Mouse (Mus musculus) myocyte (in vitro differentiated cells): ENCODE measurements around the gene Slc23a2. TPM values are rescaled to one million over a fixed set of nuclear protein-coding genes. Genes with fewer than 3 reads are reported as not detected.

ENCODE experiments used
- H3K27me3 ChIP-seq: one replicate; pipeline ENCODE4 v1.6.1; 2011; ENCODE audit not compliant: control insufficient read depth, insufficient read depth, insufficient read length
- H3K36me3 ChIP-seq: one replicate; pipeline ENCODE4 v1.6.1; 2011; ENCODE audit not compliant: control insufficient read depth, insufficient read depth
- H3K4me2 ChIP-seq: one replicate; pipeline ENCODE4 v1.6.1; 2011; ENCODE audit warnings: low read depth, control low read depth
- H3K4me3 ChIP-seq: one replicate; pipeline ENCODE4 v1.5.1; 2011; ENCODE audit warnings: mild to moderate bottlenecking, control low read depth, moderate library complexity
- H3K79me2 ChIP-seq: one replicate; pipeline ENCODE4 v1.6.1; 2011; ENCODE audit not compliant: control insufficient read depth, insufficient read depth
- H3ac ChIP-seq: one replicate; pipeline ENCODE4 v1.6.1; 2011; ENCODE audit not compliant: control insufficient read depth, insufficient read length
- CEBPB ChIP-seq: IDR thresholded peaks from 2 replicates; pipeline ENCODE4 v1.6.1; 2011; ENCODE audit warnings: mild to moderate bottlenecking, moderate library complexity; ENCODE audit not compliant: poor library complexity, insufficient read depth, severe bottlenecking
- E2F4 ChIP-seq: IDR thresholded peaks from one replicate; pipeline ENCODE4 v1.6.1; 2011; ENCODE audit warnings: mild to moderate bottlenecking, control low read depth, moderate library complexity; ENCODE audit not compliant: insufficient read depth
- MAX ChIP-seq: IDR thresholded peaks from one replicate; pipeline ENCODE4 v1.6.1; 2011; ENCODE audit warnings: low read depth, mild to moderate bottlenecking, control low read depth
- MYOD1 ChIP-seq, 3 experiments: IDR thresholded peaks; one replicate each; pipeline ENCODE4 v1.6.1; 2011; ENCODE audit warnings: control low read depth in 2 of 3, low read depth in 2 of 3, mild to moderate bottlenecking in 2 of 3, moderate library complexity in 1 of 3; ENCODE audit not compliant: insufficient read length in 2 of 3, control insufficient read depth in 1 of 3
- MYOG ChIP-seq, 3 experiments: IDR thresholded peaks; one replicate each; pipeline ENCODE4 v1.6.1; 2011; ENCODE audit warnings: control low read depth in 2 of 3, low read depth in 2 of 3, mild to moderate bottlenecking in 2 of 3; ENCODE audit not compliant: insufficient read length in 2 of 3, control insufficient read depth in 1 of 3, insufficient read depth in 1 of 3
- POLR2A ChIP-seq: IDR thresholded peaks from one replicate; pipeline ENCODE4 v1.6.1; 2011; ENCODE audit warnings: low read depth, mild to moderate bottlenecking, control low read depth, moderate library complexity; ENCODE audit not compliant: insufficient read length
- POLR2AphosphoS2 ChIP-seq: IDR thresholded peaks from one replicate; pipeline ENCODE4 v1.6.1; 2011; ENCODE audit warnings: low read depth, control low read depth; ENCODE audit not compliant: insufficient read length
- REST ChIP-seq: IDR thresholded peaks from one replicate; pipeline ENCODE4 v1.6.1; 2011; ENCODE audit warnings: mild to moderate bottlenecking, control low read depth, moderate library complexity; ENCODE audit not compliant: insufficient read depth, insufficient read length
- SRF ChIP-seq: IDR thresholded peaks from one replicate; pipeline ENCODE4 v1.6.1; 2011; ENCODE audit warnings: low read depth; ENCODE audit not compliant: control insufficient read depth, insufficient read length
- TCF12 ChIP-seq: IDR thresholded peaks from one replicate; pipeline ENCODE4 v1.6.1; 2011; ENCODE audit warnings: mild to moderate bottlenecking, control low read depth; ENCODE audit not compliant: poor library complexity, insufficient read depth, severe bottlenecking
- TCF3 ChIP-seq: IDR thresholded peaks from one replicate; pipeline ENCODE4 v1.6.1; 2011; ENCODE audit warnings: low read depth, control low read depth; ENCODE audit not compliant: insufficient read length
- USF1 ChIP-seq: IDR thresholded peaks from one replicate; pipeline ENCODE4 v1.6.1; 2011; ENCODE audit warnings: low read depth, mild to moderate bottlenecking, control low read depth, moderate library complexity
- polyA plus RNA-seq: library from polyadenylated mRNA; unstranded; fragments of >200 nt; fragmentation: generic; extraction: Trizol; gene quantifications from one replicate; pipeline ENCODE4 v1.2.1, GENCODE M21; 2012; ENCODE audit warnings: missing spikeins

Slc23a2 gene
- polyA plus RNA-seq, 1 experiment: 14.5 TPM

GRCm38 (mm10) chr2:132005445-132005844 is 139.5 kb downstream of the Slc23a2 start:
- Histone ChIP-seq H3K4me3 (no peak overlapping the region), H3K27me3 (no peaks in the 10 kb centered on the region), H3ac (no peak overlapping the region), H3K79me2 (no peaks in the 10 kb centered on the region), H3K4me2 (no peak overlapping the region), H3K36me3 (no peaks in the 10 kb centered on the region)
- no peak for TF ChIP-seq MAX

DNA sequence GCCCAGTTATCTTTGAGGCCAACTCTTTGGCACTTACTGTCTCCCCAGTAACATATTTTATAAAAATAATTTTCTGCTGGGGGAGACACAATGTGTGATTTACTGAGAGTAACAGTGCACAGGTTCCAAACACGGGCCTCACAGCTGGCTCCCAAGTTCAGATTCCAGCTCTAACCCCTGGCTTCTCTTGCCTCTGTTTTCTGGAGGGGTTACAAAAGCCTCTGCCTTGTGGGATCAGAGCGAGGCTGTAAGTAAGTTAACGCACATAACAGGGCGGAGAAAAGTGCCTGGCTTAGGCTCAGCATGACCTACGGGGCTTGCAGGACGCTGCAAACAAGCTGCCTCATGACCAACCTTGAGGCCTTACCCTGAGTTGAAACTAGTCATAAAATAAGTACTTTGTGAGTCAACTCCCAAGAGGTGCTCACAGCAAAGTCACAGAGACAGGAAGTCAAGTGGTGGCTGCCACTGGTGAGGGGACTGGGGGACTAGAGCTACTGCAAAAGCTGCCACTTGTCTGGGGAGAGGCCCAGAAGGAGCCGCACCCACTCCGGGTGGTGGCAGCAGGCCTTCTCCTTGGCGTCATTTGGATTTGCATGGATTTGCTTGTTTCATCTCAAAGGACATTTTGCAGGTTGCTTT is 140.3 kb downstream of the Slc23a2 start:
- Histone ChIP-seq H3K4me3 (no peak overlapping the region), H3K36me3 (no peaks in the 10 kb centered on the region), H3ac (no peak overlapping the region), H3K4me2 (no peak overlapping the region), H3K79me2 (no peaks in the 10 kb centered on the region), H3K27me3 (no peaks in the 10 kb centered on the region)
- TF ChIP-seq REST: no peak
- no peak for TF ChIP-seq TCF12
- no peak for TF ChIP-seq TCF3
- no peak for TF ChIP-seq E2F4
- no peak for TF ChIP-seq MAX
- no peak for TF ChIP-seq MYOG (IDR thresholded peaks at IDR 0.05; ENCODE audit: control insufficient read depth in 1 of 3, insufficient read depth in 1 of 3, insufficient read length in 2 of 3, low read depth in 2 of 3)
- TF ChIP-seq POLR2AphosphoS2: no peak
- TF ChIP-seq USF1: no peak
- no peak for TF ChIP-seq POLR2A
- no peak for TF ChIP-seq CEBPB
- TF ChIP-seq MYOD1 (IDR thresholded peaks at IDR 0.05; ENCODE audit: control insufficient read depth in 1 of 3, insufficient read length in 2 of 3, low read depth in 2 of 3): no peak
- no peak for TF ChIP-seq SRF

DNA sequence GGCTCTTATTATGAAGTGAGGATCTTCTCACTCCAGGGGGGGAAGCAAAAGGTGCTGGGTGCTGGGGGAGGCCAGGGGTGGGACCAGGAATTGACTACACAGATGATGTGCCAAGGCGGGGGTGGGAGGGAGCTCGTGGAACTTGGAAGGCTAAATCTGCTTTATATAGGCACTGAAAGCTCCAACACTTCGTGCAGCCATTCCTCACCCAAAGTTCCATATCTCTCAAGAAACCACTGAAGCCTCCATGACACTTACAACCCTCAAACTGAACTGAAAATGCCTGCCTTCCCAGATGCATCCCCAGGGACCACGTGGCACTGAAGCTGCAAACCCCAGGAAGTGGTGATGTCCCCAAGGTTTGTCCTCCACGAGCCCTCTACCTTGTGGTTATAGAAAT is 141.0 kb downstream of the Slc23a2 start:
- Histone ChIP-seq H3K79me2 (no peaks in the 10 kb centered on the region), H3K4me2 (no peak overlapping the region), H3K27me3 (no peaks in the 10 kb centered on the region), H3ac (no peak overlapping the region), H3K4me3 (no peak overlapping the region), H3K36me3 (no peaks in the 10 kb centered on the region)
- TF ChIP-seq USF1: no peak
- TF ChIP-seq SRF: no peak
- no peak for TF ChIP-seq POLR2A
- TF ChIP-seq TCF3: no peak
- no peak for TF ChIP-seq E2F4
- no peak for TF ChIP-seq MAX
- no peak for TF ChIP-seq MYOD1 (IDR thresholded peaks at IDR 0.05; ENCODE audit: control insufficient read depth in 1 of 3, insufficient read length in 2 of 3, low read depth in 2 of 3)
- no peak for TF ChIP-seq POLR2AphosphoS2
- TF ChIP-seq TCF12: no peak
- TF ChIP-seq CEBPB: no peak
- no peak for TF ChIP-seq REST
- no peak for TF ChIP-seq MYOG (IDR thresholded peaks at IDR 0.05; ENCODE audit: control insufficient read depth in 1 of 3, insufficient read depth in 1 of 3, insufficient read length in 2 of 3, low read depth in 2 of 3)

Other genes with a start within 250 kb of the Slc23a2 start
- gene Prnp, start 235.2 kb downstream of the Slc23a2 start, polyA plus RNA-seq: 133 TPM
- gene Prn, start 235.2 kb downstream of the Slc23a2 start, polyA plus RNA-seq: 0.10 TPM
- not detected for gene Prnd, start 194.2 kb downstream of the Slc23a2 start, polyA plus RNA-seq
- gene Rassf2, start 114.8 kb downstream of the Slc23a2 start, polyA plus RNA-seq: 8.4 TPM
- 76.6 TPM for gene Tmem230, start 102.7 kb upstream of the Slc23a2 start, polyA plus RNA-seq
- 65.5 TPM for gene Pcna, start 108.2 kb upstream of the Slc23a2 start, polyA plus RNA-seq
- 30.3 TPM for gene Cds2, start 118.0 kb upstream of the Slc23a2 start, polyA plus RNA-seq
- gene Prokr2, start 240.3 kb upstream of the Slc23a2 start, polyA plus RNA-seq: not detected